Mouse (Mus musculus) embryonic facial prominence, embryonic 13.5 days (tissue): Measurements from ENCODE around the gene Tmem131l. TPM values are rescaled to one million over a fixed set of nuclear protein-coding genes. Genes with fewer than 3 reads are reported as not detected.

ENCODE experiments used
- ATAC-seq: fragments of 200-750 bp; cut with Nextera tagmentation; 2 replicates; pipeline ENCODE4 v1.8.0; 2017; ENCODE audit warnings: low read depth; ENCODE audit not compliant: insufficient number of reproducible peaks, insufficient read depth, low FRiP score, low TSS enrichment
- H3K27ac ChIP-seq: fragments of 300-500 bp; sonication (generic); 2 replicates; pipeline ENCODE4 v1.5.1; 2015; ENCODE audit warnings: moderate library complexity, mild to moderate bottlenecking, inconsistent platforms
- H3K27me3 ChIP-seq: fragments of 300-500 bp; sonication (generic); 2 replicates; pipeline ENCODE4 v1.6.1; 2015; ENCODE audit warnings: mild to moderate bottlenecking, inconsistent platforms
- H3K36me3 ChIP-seq: fragments of 300-500 bp; sonication (generic); 2 replicates; pipeline ENCODE4 v1.6.1; 2015; ENCODE audit warnings: mild to moderate bottlenecking, inconsistent platforms
- H3K4me1 ChIP-seq: fragments of 300-500 bp; sonication (generic); 2 replicates; pipeline ENCODE4 v1.6.1; 2015; ENCODE audit warnings: inconsistent platforms
- H3K4me2 ChIP-seq: fragments of 300-500 bp; sonication (generic); 2 replicates; pipeline ENCODE4 v1.6.1; 2015; ENCODE audit warnings: moderate library complexity, mild to moderate bottlenecking, inconsistent platforms
- H3K4me3 ChIP-seq: fragments of 300-500 bp; sonication (generic); 2 replicates; pipeline ENCODE4 v1.5.1; 2015; ENCODE audit warnings: mild to moderate bottlenecking, inconsistent platforms
- H3K9ac ChIP-seq: fragments of 300-500 bp; sonication (generic); 2 replicates; pipeline ENCODE4 v1.6.1; 2015; ENCODE audit warnings: mild to moderate bottlenecking, inconsistent platforms
- H3K9me3 ChIP-seq: fragments of 300-500 bp; sonication (generic); 2 replicates; pipeline ENCODE4 v1.6.1; 2016; ENCODE audit warnings: inconsistent platforms
- WGBS: fragments of 180-500 bp; shearing (Covaris S2); methylation state at CpG from one replicate; pipeline ENCODE4 v1.1.7; 2015; ENCODE audit warnings: mixed read lengths; 5-methylcytosine and 5-hydroxymethylcytosine counted together
- polyA plus RNA-seq: library from polyadenylated mRNA; unstranded; fragments of >200 nt; fragmentation: Nextera tagmentation; extraction: Ambion mirVana; gene quantifications from 2 replicates; pipeline ENCODE4 v1.2.1, GENCODE M21; 2015

Tmem131l gene
- polyA plus RNA-seq, 1 experiment from 2014 or later, result 67.4 TPM

DNA sequence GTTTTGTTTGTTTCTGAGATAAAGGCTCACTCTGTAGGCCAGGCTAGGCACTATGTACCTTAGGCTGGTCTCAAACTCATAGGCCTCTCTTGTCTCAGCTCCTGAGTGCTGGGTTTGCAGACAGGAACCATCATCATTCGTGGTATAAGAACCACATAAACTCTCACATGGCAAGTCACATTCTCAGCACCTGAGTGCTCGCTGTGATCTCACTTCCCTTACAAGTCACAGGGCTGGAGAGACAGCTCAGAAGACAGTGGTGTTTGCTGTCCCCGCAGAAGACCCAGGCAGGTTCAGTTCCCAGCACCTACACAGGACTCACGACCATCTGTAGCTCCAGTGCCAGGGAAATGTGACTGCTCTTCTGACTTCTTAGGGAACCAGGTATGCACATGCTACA lies 70.9 kb downstream of the Tmem131l start:
- WGBS, result 87% methylated on average over 4 of the region's 4 CpGs
- Histone ChIP-seq H3K9me3 (no peaks in the 10 kb centered on the region), H3K4me3 (no peak overlapping the region), H3K27me3 (no peaks in the 10 kb centered on the region), H3K9ac (no peak overlapping the region), H3K36me3 (0 out of 2 replicates have a peak, but pooled peaks cover 3% of the 10 kb centered on the region), H3K4me2 (no peak overlapping the region), H3K27ac (no peak overlapping the region), H3K4me1 (peaks cover 37% of the 10 kb centered on the region)
- ATAC-seq, result no peak

DNA sequence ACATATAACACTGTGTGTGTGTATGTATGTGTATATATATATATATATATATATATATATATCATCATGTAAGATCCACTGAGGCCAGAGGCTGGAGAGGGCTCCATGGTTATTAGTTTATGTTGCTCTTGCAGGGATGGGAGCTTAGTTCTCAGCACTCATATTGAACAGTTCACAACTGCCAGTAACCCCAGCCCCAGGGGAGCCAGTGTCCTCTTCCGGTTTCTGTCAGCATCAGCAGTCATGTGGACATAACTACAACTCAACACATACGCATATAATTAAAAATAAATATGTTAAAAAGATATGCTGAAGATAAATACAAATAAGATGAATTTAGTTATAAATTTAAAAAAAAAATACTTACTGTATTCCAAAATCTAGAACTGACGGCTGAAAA lies 72.2 kb downstream of the Tmem131l start:
- 76% methylated on average over 3 of the region's 3 CpGs for WGBS
- peaks cover 39% of the 10 kb centered on the region for H3K4me1 ChIP-seq

DNA sequence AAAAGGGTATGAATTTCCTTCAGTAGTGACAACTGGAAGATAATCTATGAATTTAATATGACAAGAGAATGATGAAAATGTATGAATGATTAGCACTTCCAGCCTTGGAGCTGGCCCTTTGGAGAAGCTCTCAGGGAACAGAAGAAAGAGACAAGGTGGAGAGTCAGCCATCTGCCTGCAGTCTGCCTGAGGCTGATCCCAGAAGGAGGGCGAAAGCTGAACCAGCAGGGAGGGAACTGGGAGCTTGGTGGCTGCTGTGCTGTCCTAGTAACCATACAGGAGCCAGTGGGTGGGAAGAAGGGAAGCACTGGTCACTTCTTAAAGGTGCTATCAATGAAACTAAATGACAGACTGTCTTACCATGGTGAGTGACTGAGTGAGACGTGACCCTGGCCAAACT lies 74.6 kb downstream of the Tmem131l start:
- Histone ChIP-seq H3K27me3 (no peaks in the 10 kb centered on the region), H3K4me2 (no peak overlapping the region), H3K36me3 (peaks cover 20% of the 10 kb centered on the region), H3K9ac (no peak overlapping the region), H3K4me1 (peaks cover 26% of the 10 kb centered on the region), H3K4me3 (no peak overlapping the region), H3K27ac (no peak overlapping the region), H3K9me3 (no peaks in the 10 kb centered on the region)
- 73% methylated on average over 2 of the region's 2 CpGs for WGBS
- no peak for ATAC-seq

More for the DNA sequence above, 72.2 kb downstream of the Tmem131l start:
- no peak overlapping the region for H3K4me2 ChIP-seq
- H3K27ac ChIP-seq, result no peak overlapping the region
- no peak for ATAC-seq
- H3K9ac ChIP-seq, result no peak overlapping the region
- 0 out of 2 replicates have a peak, but pooled peaks cover 3% of the 10 kb centered on the region for H3K36me3 ChIP-seq
- no peaks in the 10 kb centered on the region for H3K9me3 ChIP-seq
- no peaks in the 10 kb centered on the region for H3K27me3 ChIP-seq
- no peak overlapping the region for H3K4me3 ChIP-seq

DNA sequence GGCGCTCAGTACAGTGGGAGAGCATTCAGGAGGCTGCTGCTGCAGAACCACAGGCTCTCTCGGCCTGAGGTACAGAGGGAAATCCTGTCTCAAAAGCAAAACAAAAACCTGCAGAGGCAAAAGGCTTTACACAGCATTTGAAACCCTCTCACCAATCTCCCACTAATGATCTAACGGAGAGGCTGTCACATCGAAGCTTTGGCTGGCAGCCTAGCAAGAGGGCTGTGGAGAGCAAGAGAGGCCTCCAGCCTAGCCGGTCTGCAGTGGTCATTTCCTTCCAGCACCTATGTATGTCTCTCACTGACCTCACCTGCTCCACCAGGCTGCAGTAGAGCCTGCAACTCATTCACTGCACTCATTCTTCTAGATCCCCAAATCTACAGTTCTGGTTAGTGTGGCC lies 76.3 kb downstream of the Tmem131l start:
- no peak for ATAC-seq
- Histone ChIP-seq H3K4me3 (no peak overlapping the region), H3K9me3 (no peaks in the 10 kb centered on the region), H3K9ac (no peak overlapping the region), H3K4me2 (no peak overlapping the region), H3K4me1 (0 out of 2 replicates have a peak, but pooled peaks cover 14% of the 10 kb centered on the region), H3K27ac (no peak overlapping the region), H3K27me3 (no peaks in the 10 kb centered on the region), H3K36me3 (peaks cover 36% of the 10 kb centered on the region)
- WGBS, result 82% methylated on average over 5 of the region's 5 CpGs

DNA sequence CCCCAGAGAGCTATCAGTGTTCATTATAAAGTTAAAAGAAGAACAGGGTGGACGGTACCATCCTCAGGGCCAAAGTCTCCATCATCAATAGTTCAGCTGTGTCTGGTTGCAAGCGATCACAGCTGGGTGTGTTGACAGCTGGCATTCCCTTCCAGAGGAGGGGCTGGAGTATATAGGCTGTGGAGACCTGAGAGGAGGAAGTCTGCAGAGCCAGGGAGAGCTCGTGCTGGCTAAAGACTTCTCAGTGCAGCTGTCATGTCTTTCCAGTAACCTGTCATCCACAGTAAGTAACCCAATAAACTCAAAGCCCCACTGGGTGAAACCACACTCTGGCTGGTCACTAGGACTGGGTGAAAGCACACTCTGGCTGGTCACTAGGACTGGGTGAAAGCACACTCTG lies 77.4 kb downstream of the Tmem131l start:
- Histone ChIP-seq H3K4me3 (no peak overlapping the region), H3K27me3 (no peaks in the 10 kb centered on the region), H3K9me3 (no peaks in the 10 kb centered on the region), H3K36me3 (peaks cover 46% of the 10 kb centered on the region), H3K9ac (no peak overlapping the region), H3K27ac (no peak overlapping the region), H3K4me1 (0 out of 2 replicates have a peak, but pooled peaks cover 10% of the 10 kb centered on the region), H3K4me2 (no peak overlapping the region)
- ATAC-seq, result no peak
- 58% methylated on average over 3 of the region's 3 CpGs for WGBS

DNA sequence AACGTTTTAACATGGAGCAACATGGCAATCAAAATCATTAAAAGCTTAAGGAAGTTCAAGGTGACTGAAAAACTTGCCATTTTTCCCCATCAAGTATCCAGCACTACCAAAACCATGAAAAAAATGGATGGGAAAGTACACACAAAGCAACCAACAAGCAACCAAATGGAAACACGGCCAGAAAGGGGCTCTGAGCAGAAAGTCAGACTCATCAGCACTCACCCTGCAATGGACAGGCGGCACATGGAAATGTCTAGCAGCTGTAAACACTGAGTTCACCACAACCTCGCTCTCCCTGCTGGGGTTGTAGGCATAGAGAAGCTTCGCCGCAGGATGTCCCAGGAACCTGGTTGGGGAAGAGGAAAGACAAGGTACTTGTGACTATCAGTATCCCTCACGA lies 77.9 kb downstream of the Tmem131l start:
- Histone ChIP-seq H3K27me3 (no peaks in the 10 kb centered on the region), H3K4me3 (no peak overlapping the region), H3K9me3 (no peaks in the 10 kb centered on the region), H3K36me3 (peaks cover 49% of the 10 kb centered on the region), H3K4me1 (0 out of 2 replicates have a peak, but pooled peaks cover 10% of the 10 kb centered on the region), H3K9ac (no peak overlapping the region), H3K4me2 (no peak overlapping the region), H3K27ac (no peak overlapping the region)
- ATAC-seq, result no peak
- 87% methylated on average over 7 of the region's 7 CpGs for WGBS

DNA sequence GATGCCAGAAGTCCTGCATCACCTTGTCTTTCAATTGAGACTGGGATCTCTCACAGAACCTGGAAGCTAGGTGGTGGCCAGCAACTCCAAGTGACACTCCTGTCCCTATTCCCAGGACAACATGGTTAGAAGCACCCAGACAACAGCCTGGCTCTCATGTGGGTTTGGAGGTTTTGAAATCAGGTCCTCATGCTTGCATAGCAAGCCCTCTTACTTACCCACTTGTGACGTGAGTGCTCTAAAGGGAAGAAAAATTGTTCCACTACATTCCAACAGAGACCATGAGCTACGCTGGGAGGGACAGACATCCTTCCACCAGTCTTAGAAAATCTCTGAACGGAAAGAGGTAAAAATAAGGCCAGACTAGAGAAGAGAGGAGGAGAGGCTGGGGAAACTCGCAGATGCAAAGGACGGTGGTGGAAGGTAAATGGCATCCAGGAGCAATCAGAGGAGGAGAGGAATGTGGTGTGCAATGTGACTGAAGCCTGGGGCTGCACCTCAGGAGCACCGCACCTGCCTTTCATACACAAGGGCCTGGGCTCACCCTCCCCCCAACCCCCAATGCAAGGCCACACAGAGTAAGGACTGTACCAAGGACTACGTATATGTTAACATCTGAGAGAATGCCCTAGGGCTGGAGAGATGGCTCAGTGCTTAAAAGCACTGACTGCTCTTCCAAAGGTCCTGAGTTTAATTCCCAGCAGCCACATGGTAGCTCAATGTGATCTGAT lies 80.9 kb downstream of the Tmem131l start:
- no peak overlapping the region for H3K9ac ChIP-seq
- no peak overlapping the region for H3K27ac ChIP-seq
- H3K4me1 ChIP-seq, result 0 out of 2 replicates have a peak, but pooled peaks cover 5% of the 10 kb centered on the region
- no peaks in the 10 kb centered on the region for H3K27me3 ChIP-seq
- whole genome bisulfite sequencing, result 82% methylated on average over 7 of the region's 7 CpGs
- H3K4me3 ChIP-seq, result no peak overlapping the region
- H3K36me3 ChIP-seq, result peaks cover 62% of the 10 kb centered on the region
- ATAC-seq, result no peak
- H3K9me3 ChIP-seq, result no peaks in the 10 kb centered on the region
- H3K4me2 ChIP-seq, result no peak overlapping the region

DNA sequence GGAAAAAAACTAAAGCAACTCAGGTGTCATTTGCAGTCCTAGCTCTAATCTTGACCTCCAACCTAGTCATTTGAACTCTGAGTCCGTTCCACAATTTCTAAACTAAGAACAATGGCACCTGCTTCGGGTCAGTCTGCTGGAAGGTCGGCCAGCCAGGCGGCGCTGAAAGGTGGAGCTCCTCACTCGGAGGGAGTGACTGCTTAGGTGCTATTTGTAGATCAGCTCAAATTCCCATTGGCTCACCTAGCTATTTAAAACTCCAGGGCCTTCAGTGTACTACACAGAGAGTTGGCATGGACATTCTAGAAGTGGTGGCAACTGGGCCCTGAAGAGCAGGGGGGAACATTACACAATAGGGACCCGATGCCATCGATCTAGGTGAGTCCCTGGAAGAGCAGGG lies 86.1 kb downstream of the Tmem131l start:
- no peaks in the 10 kb centered on the region for H3K27me3 ChIP-seq
- H3K4me3 ChIP-seq, result no peak overlapping the region
- WGBS, result 87% methylated on average over 8 of the region's 8 CpGs
- H3K4me2 ChIP-seq, result no peak overlapping the region
- no peak overlapping the region for H3K9ac ChIP-seq
- no peak overlapping the region for H3K27ac ChIP-seq
- H3K9me3 ChIP-seq, result no peaks in the 10 kb centered on the region
- ATAC-seq, result no peak
- H3K36me3 ChIP-seq, result peaks cover 51% of the 10 kb centered on the region
- H3K4me1 ChIP-seq, result peaks cover 2% of the 10 kb centered on the region

DNA sequence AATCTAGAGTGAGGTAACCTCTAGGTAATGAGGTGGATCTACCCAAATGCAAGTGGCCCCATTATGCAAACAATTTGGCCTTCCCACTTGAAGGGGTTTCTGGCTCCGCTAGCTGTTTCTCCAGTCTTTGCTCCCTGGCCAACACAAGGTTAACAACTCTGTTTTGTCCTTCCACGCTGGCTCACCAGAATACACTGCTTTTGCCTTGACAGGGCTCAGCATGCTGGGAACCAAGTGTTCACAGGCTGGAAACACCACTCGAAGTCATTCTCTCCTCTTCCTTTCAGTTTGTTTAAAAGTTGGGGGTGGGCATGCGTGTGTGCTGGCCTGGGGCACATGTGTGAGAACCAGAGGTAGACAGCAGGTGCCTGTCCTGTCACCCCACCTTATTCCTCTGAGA lies 91.2 kb downstream of the Tmem131l start:
- Histone ChIP-seq H3K4me1 (peaks cover 8% of the 10 kb centered on the region), H3K4me2 (no peak overlapping the region), H3K9me3 (no peaks in the 10 kb centered on the region), H3K4me3 (no peak overlapping the region), H3K27ac (no peak overlapping the region), H3K27me3 (no peaks in the 10 kb centered on the region), H3K9ac (no peak overlapping the region), H3K36me3 (peaks cover 23% of the 10 kb centered on the region; the same call in 1 of the 2 replicates)
- ATAC-seq, result no peak
- WGBS, result 67% methylated on average over 4 of the region's 4 CpGs

DNA sequence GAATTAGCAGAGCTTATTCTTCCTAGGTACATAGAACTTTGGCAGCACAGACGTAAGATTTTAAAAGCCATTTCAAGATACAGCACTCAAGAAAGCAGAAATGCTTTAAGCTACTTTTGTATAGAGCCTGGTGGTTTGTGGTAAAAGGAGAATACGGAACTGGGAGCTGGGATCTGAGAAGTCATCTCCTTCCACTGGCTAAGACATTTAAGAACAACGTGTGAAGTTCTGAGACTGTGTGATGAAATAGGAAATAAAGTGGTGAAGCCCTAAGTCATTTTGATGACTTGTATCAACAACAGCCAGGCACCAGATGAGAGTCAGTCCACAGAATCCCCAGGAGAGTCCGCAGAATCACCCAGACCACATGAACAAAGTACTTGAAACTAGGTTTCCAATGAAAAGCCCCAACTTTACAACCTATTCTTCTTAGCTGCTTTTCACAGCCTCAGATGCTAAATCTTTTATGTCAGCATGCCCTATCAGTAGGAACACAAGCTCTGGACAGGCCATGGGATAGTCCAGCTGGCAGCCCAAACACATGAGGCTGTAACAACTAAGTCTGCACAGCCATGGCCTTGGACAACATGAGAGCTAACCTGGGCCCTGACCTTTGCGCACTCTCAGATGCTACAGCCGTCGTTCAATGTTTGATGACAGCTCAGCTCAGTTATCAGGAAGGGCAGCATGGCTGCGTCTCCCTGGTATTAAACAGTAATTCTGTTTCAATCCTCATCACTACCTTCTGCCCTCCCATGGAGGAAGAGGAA lies 92.3 kb downstream of the Tmem131l start:
- Histone ChIP-seq H3K4me2 (no peak overlapping the region), H3K27ac (no peak overlapping the region), H3K9me3 (no peaks in the 10 kb centered on the region), H3K36me3 (peaks cover 22% of the 10 kb centered on the region), H3K4me1 (peaks cover 8% of the 10 kb centered on the region), H3K9ac (no peak overlapping the region), H3K27me3 (no peaks in the 10 kb centered on the region), H3K4me3 (no peak overlapping the region)
- 68% methylated on average over 8 of the region's 8 CpGs for WGBS
- no peak for ATAC-seq

DNA sequence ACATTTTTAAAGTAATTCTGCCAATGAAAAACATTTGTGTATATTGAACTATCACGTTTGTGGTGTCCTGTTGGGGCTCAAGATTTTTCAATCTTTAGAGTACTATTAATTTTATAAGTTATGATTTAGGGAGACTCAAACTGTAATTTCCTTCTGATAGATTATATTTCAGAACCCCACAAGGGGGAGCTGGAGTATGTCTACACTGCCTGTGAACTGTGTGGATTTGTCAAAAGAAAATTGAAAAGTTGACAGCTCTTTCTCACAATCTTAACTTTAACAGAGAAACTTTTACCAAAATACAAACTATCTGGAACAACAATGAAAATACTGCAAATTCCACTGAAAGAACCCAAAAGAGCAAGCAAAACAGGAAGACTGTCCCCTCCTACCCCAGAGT lies 93.1 kb downstream of the Tmem131l start:
- Histone ChIP-seq H3K4me2 (no peak overlapping the region), H3K27me3 (no peaks in the 10 kb centered on the region), H3K4me3 (no peak overlapping the region)

DNA sequence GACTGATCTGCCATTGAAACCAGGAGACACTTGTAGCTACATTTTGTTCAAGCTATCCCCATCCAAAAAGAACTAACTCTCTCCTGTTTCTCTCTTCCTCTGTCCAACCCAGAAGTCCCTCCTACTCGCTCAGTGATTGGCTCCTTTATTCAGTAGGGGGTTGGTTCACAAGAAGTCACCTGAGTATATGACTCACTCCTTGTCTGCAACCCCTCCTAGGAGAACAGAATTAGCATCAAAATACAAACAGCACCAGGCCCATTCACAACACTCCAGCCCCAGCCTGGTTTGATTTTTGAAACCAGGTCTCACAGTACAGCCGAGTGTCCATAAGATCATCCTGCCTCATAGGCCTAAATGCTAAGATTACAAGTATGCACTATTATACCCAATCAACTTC lies 96.3 kb downstream of the Tmem131l start:
- Histone ChIP-seq H3K4me1 (peaks cover 8% of the 10 kb centered on the region), H3K9me3 (no peaks in the 10 kb centered on the region), H3K27me3 (no peaks in the 10 kb centered on the region), H3K9ac (no peak overlapping the region), H3K36me3 (peaks cover 37% of the 10 kb centered on the region), H3K4me3 (no peak overlapping the region), H3K27ac (no peak overlapping the region), H3K4me2 (no peak overlapping the region)
- WGBS, result 72% methylated on average over 2 of the region's 2 CpGs
- ATAC-seq, result no peak

More for the DNA sequence above, 93.1 kb downstream of the Tmem131l start:
- ATAC-seq, result no peak
- H3K4me1 ChIP-seq, result peaks cover 8% of the 10 kb centered on the region
- no peak overlapping the region for H3K27ac ChIP-seq
- no peaks in the 10 kb centered on the region for H3K9me3 ChIP-seq
- 59% methylated on average over 1 of the region's 1 CpGs for WGBS
- H3K36me3 ChIP-seq, result peaks cover 30% of the 10 kb centered on the region
- H3K9ac ChIP-seq, result no peak overlapping the region
